Mouse (Mus musculus): Measurements from ENCODE around the gene Med6. TPM values are rescaled to one million over a fixed set of nuclear protein-coding genes. Genes with fewer than 3 reads are reported as not detected.

The Med6 gene
- total and polyA plus RNA-seq, 3 experiments: 32.3 to 66.8 (median 47.0) TPM

- Histone ChIP-seq H3K27me3 (replicated peaks) (peaks cover 8% of the 10 kb centered on the region), H3K27ac (ENCODE audit: insufficient read depth, low read depth) (no peak overlapping the region), H3K9ac (ENCODE audit: insufficient read depth, low read depth) (no peak overlapping the region), H3K4me1 (ENCODE audit: control insufficient read depth in 1 of 2, insufficient read depth in 2 of 2) (no peaks in the 10 kb centered on the region), H3K4me3 (replicated peaks in 1 of 3; ENCODE audit: low read depth in 2 of 3, low read length in 2 of 3, poor library complexity in 1 of 3) (no peak overlapping the region), H3K4me2 (ENCODE audit: insufficient read depth, low read depth, poor library complexity, severe bottlenecking) (no peak overlapping the region), H3K9me3 (replicated peaks; ENCODE audit: low read length) (no peaks in the 10 kb centered on the region), H3K79me2 (replicated peaks; ENCODE audit: control insufficient read depth, extremely low read depth, insufficient read depth, poor library complexity, severe bottlenecking) (no peaks in the 10 kb centered on the region), H3K36me3 (replicated peaks in 1 of 2; ENCODE audit: control insufficient read depth in 1 of 2, insufficient read depth in 1 of 2, low read length in 1 of 2) (no peaks in the 10 kb centered on the region)
- dilution Hi-C loops (cut with MboI; ENCODE audit: extremely low pct_ligation_motif_present, extremely low pct_unique_long_range_greater_than_20kb, low sequenced_read_pairs) (no loop called here), in situ Hi-C loops (cut with MboI; ENCODE audit: low pct_ligation_motif_present, low pct_unique_long_range_greater_than_20kb, low sequenced_read_pairs) (no loop called here)
- no peak for TF ChIP-seq PAX5 (IDR thresholded peaks at IDR 0.05; ENCODE audit: low read length)
- TF ChIP-seq ZMIZ1 (IDR thresholded peaks at IDR 0.05; ENCODE audit: low read depth, low read length): no peak
- no peak for TF ChIP-seq JUN (IDR thresholded peaks at IDR 0.05; ENCODE audit: insufficient read depth, low read depth, low read length)
- TF ChIP-seq ELF1 (IDR thresholded peaks at IDR 0.05; ENCODE audit: low read depth, low read length): no peak
- TF ChIP-seq GABPA (IDR thresholded peaks at IDR 0.05; ENCODE audit: insufficient replicate concordance, low read depth, low read length): no peak
- TF ChIP-seq ZKSCAN1 (IDR thresholded peaks at IDR 0.05; ENCODE audit: borderline replicate concordance, low read depth, low read length): no peak
- no peak for TF ChIP-seq CTCF (conservative IDR thresholded peaks at IDR 0.05 in 1 of 2, IDR thresholded peaks at IDR 0.05 in 1 of 2; ENCODE audit: low read depth in 2 of 2, low read length in 2 of 2)
- TF ChIP-seq POLR2AphosphoS2 (IDR thresholded peaks at IDR 0.05; ENCODE audit: low read depth, low read length): no peak
- no peak for TF ChIP-seq RAD21 (IDR thresholded peaks at IDR 0.05; ENCODE audit: low read depth, low read length)
- no peak for TF ChIP-seq MAFK (IDR thresholded peaks at IDR 0.05; ENCODE audit: insufficient replicate concordance, low read length)
- no peak for TF ChIP-seq IRF4 (IDR thresholded peaks at IDR 0.05; ENCODE audit: low read depth, low read length)
- TF ChIP-seq SMC3 (IDR thresholded peaks at IDR 0.05; ENCODE audit: low read depth, low read length): no peak
- no peak for TF ChIP-seq NELFE (IDR thresholded peaks at IDR 0.05; ENCODE audit: low read depth, low read length)
- TF ChIP-seq ZNF384 (IDR thresholded peaks at IDR 0.05; ENCODE audit: low read depth, low read length): no peak
- TF ChIP-seq ZC3H11A (IDR thresholded peaks at IDR 0.05; ENCODE audit: low read depth, low read length): no peak
- no peak for DNase-seq (ENCODE audit: extremely low read depth)
These were observed 47.7 kb upstream of the Med6 start for GRCm38 (mm10) chr12:81642361-81643082.

DNA sequence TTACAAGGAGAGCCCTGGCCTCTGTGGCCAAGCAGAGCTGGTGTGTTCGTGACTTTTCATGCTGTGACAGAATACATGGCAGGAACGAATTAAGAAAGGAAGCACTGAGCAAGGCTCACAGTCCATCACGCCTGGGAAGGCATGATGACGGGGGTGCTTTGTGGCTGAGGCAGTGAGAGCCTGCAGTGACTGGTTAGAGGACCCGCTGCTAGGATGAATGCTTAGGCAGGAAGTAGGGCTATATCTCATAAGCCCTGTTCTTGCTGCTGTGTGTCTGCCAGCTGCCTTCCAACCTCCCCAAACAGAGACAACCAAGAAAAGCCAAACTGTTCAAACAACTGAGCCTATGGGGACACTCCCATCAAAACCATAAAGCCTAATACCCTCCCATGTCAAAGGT, 45.8 kb upstream of the Med6 start:
- Histone ChIP-seq H3K36me3 (replicated peaks in 1 of 2; ENCODE audit: control insufficient read depth in 1 of 2, insufficient read depth in 1 of 2, low read length in 1 of 2) (no peaks in the 10 kb centered on the region), H3K79me2 (replicated peaks; ENCODE audit: control insufficient read depth, extremely low read depth, insufficient read depth, poor library complexity, severe bottlenecking) (no peaks in the 10 kb centered on the region), H3K27ac (ENCODE audit: insufficient read depth, low read depth) (no peak overlapping the region), H3K4me2 (ENCODE audit: insufficient read depth, low read depth, poor library complexity, severe bottlenecking) (no peak overlapping the region), H3K9ac (ENCODE audit: insufficient read depth, low read depth) (no peak overlapping the region), H3K27me3 (replicated peaks) (no peaks in the 10 kb centered on the region), H3K9me3 (replicated peaks; ENCODE audit: low read length) (no peaks in the 10 kb centered on the region), H3K4me1 (ENCODE audit: control insufficient read depth in 1 of 2, insufficient read depth in 2 of 2) (no peaks in the 10 kb centered on the region), H3K4me3 (replicated peaks in 1 of 3; ENCODE audit: low read depth in 2 of 3, low read length in 2 of 3, poor library complexity in 1 of 3) (no peak overlapping the region)
- DNase-seq (ENCODE audit: extremely low read depth): no peak
- in situ Hi-C loops (cut with MboI; ENCODE audit: low pct_ligation_motif_present, low pct_unique_long_range_greater_than_20kb, low sequenced_read_pairs): no loop called here
- TF ChIP-seq IRF4 (IDR thresholded peaks at IDR 0.05; ENCODE audit: low read depth, low read length) (no peak), HCFC1 (IDR thresholded peaks at IDR 0.05; ENCODE audit: low read depth, low read length) (no peak), PAX5 (IDR thresholded peaks at IDR 0.05; ENCODE audit: low read length) (no peak), USF1 (IDR thresholded peaks at IDR 0.05; ENCODE audit: low read depth, low read length) (no peak), JUND (conservative IDR thresholded peaks at IDR 0.05; ENCODE audit: low read depth, low read length) (no peak), MAFK (IDR thresholded peaks at IDR 0.05; ENCODE audit: insufficient replicate concordance, low read length) (no peak), UBTF (IDR thresholded peaks at IDR 0.05; ENCODE audit: low read depth, low read length) (no peak), NRF1 (IDR thresholded peaks at IDR 0.05; ENCODE audit: low read depth, low read length) (no peak), RAD21 (IDR thresholded peaks at IDR 0.05; ENCODE audit: low read depth, low read length) (no peak), POLR2AphosphoS2 (IDR thresholded peaks at IDR 0.05; ENCODE audit: low read depth, low read length) (no peak), ZC3H11A (IDR thresholded peaks at IDR 0.05; ENCODE audit: low read depth, low read length) (no peak), JUN (IDR thresholded peaks at IDR 0.05; ENCODE audit: insufficient read depth, low read depth, low read length) (no peak), USF2 (conservative IDR thresholded peaks at IDR 0.05; ENCODE audit: low read depth, low read length) (no peak), NELFE (IDR thresholded peaks at IDR 0.05; ENCODE audit: low read depth, low read length) (no peak), ZMIZ1 (IDR thresholded peaks at IDR 0.05; ENCODE audit: low read depth, low read length) (no peak), MEF2A (IDR thresholded peaks at IDR 0.05; ENCODE audit: borderline replicate concordance, low read depth, low read length) (no peak), TCF12 (IDR thresholded peaks at IDR 0.05; ENCODE audit: low read depth, low read length) (no peak)
- dilution Hi-C loops (cut with MboI; ENCODE audit: extremely low pct_ligation_motif_present, extremely low pct_unique_long_range_greater_than_20kb, low sequenced_read_pairs): no loop called here

All from CH12.LX (cell line).